9 mouse cellular contexts compared by ENCODE assay signal in the genomic region with DNA sequence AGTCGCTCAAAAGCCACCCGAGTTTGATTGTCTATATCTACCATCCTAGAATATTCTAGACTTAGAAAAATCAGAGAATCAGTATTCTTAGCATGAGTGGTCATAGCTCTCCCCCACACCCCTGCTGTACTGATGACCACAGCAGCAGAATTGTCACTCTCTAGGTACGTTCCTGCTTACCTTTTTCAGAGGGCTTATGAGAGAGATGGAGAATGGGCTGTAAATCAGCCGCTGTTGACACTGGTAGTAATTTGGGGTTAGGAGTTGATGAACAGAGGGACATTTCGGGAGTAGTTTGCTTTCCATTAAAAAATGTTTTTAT. TPM values are rescaled to one million over a fixed set of nuclear protein-coding genes. Genes with fewer than 3 reads are reported as not detected.
DNase-seq lines count a peak whose midpoint lies in the region; ATAC-seq and TF ChIP-seq lines count a peak whose summit lies in the region.
"Had no signal": no experiment of that assay in that cellular context is flagged by ENCODE, and none has a peak within 500 bp of the region (broad histone marks: within the 10 kb centered on the region; RNA-seq: fewer than 3 reads in every experiment).

No protein-coding gene starts in this region.

- H3K4me2 ChIP-seq in hindbrain, embryonic 12.5 days (replicated peaks) = peak overlapping the region; percentile 46
- H3K4me2 ChIP-seq in liver, postnatal 0 days (ENCODE audit: low read depth, low read length) = peak overlapping the region; percentile 62

- no peak for DNase-seq in heart, embryonic 10.5 days (ENCODE audit: low spot score)
- DNase-seq in heart, postnatal 10 days = no peak
- no peak for DNase-seq in liver, postnatal 0 days
- DNase-seq in cerebellum, adult 11 months = no peak
- DNase-seq in adrenal gland, adult 2 months = no peak
- DNase-seq in T-cell, adult 2 months (ENCODE audit: low spot score) = no peak

- ATAC-seq in hindbrain, embryonic 12.5 days (ENCODE audit: low FRiP score) = peak; percentile 52
- ATAC-seq in liver, postnatal 0 days = peak; percentile 35

- no peak for TF ChIP-seq CTCF in E14TG2a.4 (conservative IDR thresholded peaks at IDR 0.05; ENCODE audit: low read length)
- TF ChIP-seq CTCF in liver, postnatal 0 days (IDR thresholded peaks at IDR 0.05; ENCODE audit: low read depth) = no peak

- no peak for TF ChIP-seq EP300 in liver, postnatal 0 days (IDR thresholded peaks at IDR 0.05; ENCODE audit: low read depth)

- H3K9ac ChIP-seq in hindbrain, embryonic 12.5 days = peak overlapping the region; percentile 40
- H3K9ac ChIP-seq in liver, postnatal 0 days (replicated peaks) = peak overlapping the region; percentile 45

- H3K27me3 ChIP-seq in heart, embryonic 10.5 days (ENCODE audit: insufficient read depth, poor library complexity, severe bottlenecking) = no peaks in the 10 kb centered on the region
- peaks cover 4% of the 10 kb centered on the region; the same call in 1 of the 2 replicates for H3K27me3 ChIP-seq in E14TG2a.4 (ENCODE audit: insufficient read depth, low read length)
- H3K27me3 ChIP-seq in hindbrain, embryonic 12.5 days = no peaks in the 10 kb centered on the region; the same call in 1 of the 2 replicates
- H3K27me3 ChIP-seq in liver, postnatal 0 days (ENCODE audit: insufficient read depth, low read length) = no peaks in the 10 kb centered on the region

- intact Hi-C loops in heart, postnatal 10 days (cut with DNase I) = no loop called here

- H3K4me3 ChIP-seq in heart, embryonic 10.5 days = peak overlapping the region; percentile 50
- peak overlapping the region; percentile 46 for H3K4me3 ChIP-seq in E14TG2a.4 (replicated peaks; ENCODE audit: low read length)
- peak overlapping the region; percentile 17 for H3K4me3 ChIP-seq in hindbrain, embryonic 12.5 days
- peak overlapping the region; percentile 26 for H3K4me3 ChIP-seq in liver, postnatal 0 days (ENCODE audit: low read depth, low read length)

- WGBS in heart, embryonic 10.5 days = 28% methylated on average over 5 of the region's 5 CpGs
- 29% methylated on average over 5 of the region's 5 CpGs for WGBS in hindbrain, embryonic 12.5 days
- 29% methylated on average over 5 of the region's 5 CpGs for whole genome bisulfite sequencing in liver, postnatal 0 days (ENCODE audit: insufficient replicate concordance)

- peaks cover 7% of the 10 kb centered on the region for H3K4me1 ChIP-seq in heart, embryonic 10.5 days
- H3K4me1 ChIP-seq in E14TG2a.4 (replicated peaks; ENCODE audit: low read depth, low read length) = peaks cover 16% of the 10 kb centered on the region
- H3K4me1 ChIP-seq in hindbrain, embryonic 12.5 days = peaks cover 12% of the 10 kb centered on the region
- H3K4me1 ChIP-seq in liver, postnatal 0 days (ENCODE audit: insufficient read depth) = peaks cover 6% of the 10 kb centered on the region; the same call in 1 of the 2 replicates

- no peaks in the 10 kb centered on the region for H3K36me3 ChIP-seq in heart, embryonic 10.5 days
- H3K36me3 ChIP-seq in E14TG2a.4 (ENCODE audit: insufficient read depth, low read length) = no peaks in the 10 kb centered on the region
- H3K36me3 ChIP-seq in hindbrain, embryonic 12.5 days = no peaks in the 10 kb centered on the region
- H3K36me3 ChIP-seq in liver, postnatal 0 days (replicated peaks; ENCODE audit: insufficient read depth, low read length) = no peaks in the 10 kb centered on the region

- H3K27ac ChIP-seq in heart, embryonic 10.5 days = peak overlapping the region; percentile 56
- H3K27ac ChIP-seq in hindbrain, embryonic 12.5 days = peak overlapping the region; percentile 2; the same call in 1 of the 2 replicates
- H3K27ac ChIP-seq in liver, postnatal 0 days (ENCODE audit: low read depth) = peak overlapping the region; percentile 60; the same call in 1 of the 2 replicates
- H3K27ac ChIP-seq: macrophage had no signal

- H3K9me3 ChIP-seq in heart, embryonic 10.5 days = no peaks in the 10 kb centered on the region
- H3K9me3 ChIP-seq in E14TG2a.4 (ENCODE audit: low read length) = no peaks in the 10 kb centered on the region
- no peaks in the 10 kb centered on the region for H3K9me3 ChIP-seq in hindbrain, embryonic 12.5 days (replicated peaks)
- H3K9me3 ChIP-seq in liver, postnatal 0 days (ENCODE audit: low read length) = no peaks in the 10 kb centered on the region

RNA-seq across cellular contexts. Expression of gene Scamp1, which starts 21.3 kb away (rescaled TPM):
- polyA plus RNA-seq in heart, embryonic 10.5 days (2016; fragmentation: Nextera tagmentation; extraction: Ambion mirVana) = 25.7 and 26.9 TPM in 2 replicates
- 10 to 100 TPM; 35.7 to 39.1 TPM for total RNA-seq in heart, postnatal 10 days (2021)
- 78.4 and 82.9 TPM in 2 replicates for polyA plus RNA-seq in hindbrain, embryonic 12.5 days (2016; fragmentation: Nextera tagmentation; extraction: Ambion mirVana)
- polyA plus RNA-seq in liver, postnatal 0 days (2015; fragmentation: Nextera tagmentation; extraction: Ambion mirVana) = 12.0 and 13.8 TPM in 2 replicates
- 10 to 100 TPM; 59.4 to 75.8 TPM for total RNA-seq in adrenal gland, adult 2 months (2021)
- polyA plus RNA-seq in adrenal gland, adult 2 months (2012; rRNA removed) = 15.0 and 18.2 TPM in 2 replicates

RNA-seq across cellular contexts. Expression of gene Ap3b1, which starts 51.8 kb away (rescaled TPM):
- polyA plus RNA-seq in heart, embryonic 10.5 days (2016; fragmentation: Nextera tagmentation; extraction: Ambion mirVana) = 37.3 and 38.8 TPM in 2 replicates
- 10 to 100 TPM; 27.7 to 32.7 TPM for total RNA-seq in heart, postnatal 10 days (2021)
- 40.5 and 43.9 TPM in 2 replicates for polyA plus RNA-seq in hindbrain, embryonic 12.5 days (2016; fragmentation: Nextera tagmentation; extraction: Ambion mirVana)
- polyA plus RNA-seq in liver, postnatal 0 days (2015; fragmentation: Nextera tagmentation; extraction: Ambion mirVana) = 15.1 and 15.3 TPM in 2 replicates
- 10 to 100 TPM; 40.5 to 55.6 TPM for total RNA-seq in adrenal gland, adult 2 months (2021)
- polyA plus RNA-seq in adrenal gland, adult 2 months (2012; rRNA removed) = 8.7 and 11.5 TPM in 2 replicates

Comparison
In these comparisons a context has a peak if more than half of its experiments do, and no peak if none do; other contexts are left out.
1. H3K27ac ChIP-seq: peak in every context shown above with its lines; median percentile 60 in liver, postnatal 0 days; 56 in heart, embryonic 10.5 days; 2 in hindbrain, embryonic 12.5 days.